Mouse (Mus musculus): ENCODE measurements around the gene Usp25. TPM values are rescaled to one million over a fixed set of nuclear protein-coding genes. Genes with fewer than 3 reads are reported as not detected.
A peak's percentile ranks its signal among the peaks of the same experiment; 100 is the strongest.

Gene Usp25
- total RNA-seq (2012; rRNA removed), result 7.2 and 8.6 TPM in 2 replicates

GRCm38 (mm10) chr16:77013427-77014320 is at the start of gene Usp25:
TSS of gene Usp25 (plus strand) at chr16:77013706.
- TF ChIP-seq HCFC1 (IDR thresholded peaks at IDR 0.05; ENCODE audit: borderline replicate concordance, insufficient read depth, low read length) (no peak), ZC3H11A (IDR thresholded peaks at IDR 0.05; ENCODE audit: borderline replicate concordance, low read depth, low read length) (no peak)
- Histone ChIP-seq H3K4me3 (ENCODE audit: insufficient read depth in 1 of 2, low read depth in 1 of 2, low read length in 2 of 2, poor library complexity in 1 of 2, severe bottlenecking in 1 of 2) (peak within 1 kb of the TSS; percentile 78 to 88), H3K27ac (ENCODE audit: insufficient read depth, low read depth, low read length, poor library complexity, severe bottlenecking) (no peak within 1 kb of the TSS), H3K4me1 (ENCODE audit: control insufficient read depth in 2 of 2, insufficient read depth in 2 of 2, low read length in 2 of 2, poor library complexity in 1 of 2) (no peaks in the 10 kb centered on the region), H3K9me3 (ENCODE audit: control insufficient read depth, insufficient read depth, low read depth, low read length) (no peaks in the 10 kb centered on the region), H3K9ac (ENCODE audit: insufficient read depth, low read depth, low read length, poor library complexity, severe bottlenecking) (peak within 1 kb of the TSS; percentile 76), H3K36me3 (ENCODE audit: control insufficient read depth, insufficient read depth, low read length, poor library complexity, severe bottlenecking) (no peaks in the 10 kb centered on the region)
- DNase-seq (ENCODE audit: low read depth, low spot score), result peak; percentile 73
- in situ Hi-C loops (cut with MboI; ENCODE audit: low sequenced_read_pairs in 2 of 2, unreplicated experiment in 2 of 2), result no loop called here

GRCm38 (mm10) chr16:76967593-76968275 is 45.8 kb upstream of the Usp25 start:
- H3K9me3 ChIP-seq (ENCODE audit: control insufficient read depth, insufficient read depth, low read depth, low read length), result no peaks in the 10 kb centered on the region
- H3K36me3 ChIP-seq (ENCODE audit: control insufficient read depth, insufficient read depth, low read length, poor library complexity, severe bottlenecking), result no peaks in the 10 kb centered on the region
- no peak overlapping the region for H3K9ac ChIP-seq (ENCODE audit: insufficient read depth, low read depth, low read length, poor library complexity, severe bottlenecking)
- in situ Hi-C loops (cut with MboI; ENCODE audit: low sequenced_read_pairs in 2 of 2, unreplicated experiment in 2 of 2), result no loop called here
- DNase-seq (ENCODE audit: low read depth, low spot score), result no peak
- H3K4me1 ChIP-seq (ENCODE audit: control insufficient read depth in 2 of 2, insufficient read depth in 2 of 2, low read length in 2 of 2, poor library complexity in 1 of 2), result no peaks in the 10 kb centered on the region
- no peak overlapping the region for H3K27ac ChIP-seq (ENCODE audit: insufficient read depth, low read depth, low read length, poor library complexity, severe bottlenecking)
- no peak for TF ChIP-seq ZC3H11A (IDR thresholded peaks at IDR 0.05; ENCODE audit: borderline replicate concordance, low read depth, low read length)
- TF ChIP-seq CHD2 (IDR thresholded peaks at IDR 0.05; ENCODE audit: low read depth, low read length), result no peak
- TF ChIP-seq MAFK (IDR thresholded peaks at IDR 0.05; ENCODE audit: insufficient read depth, low read depth, low read length), result no peak
- TF ChIP-seq HCFC1 (IDR thresholded peaks at IDR 0.05; ENCODE audit: borderline replicate concordance, insufficient read depth, low read length), result no peak
- no peak for TF ChIP-seq ZNF384 (IDR thresholded peaks at IDR 0.05; ENCODE audit: low read depth, low read length)
- H3K4me3 ChIP-seq (ENCODE audit: insufficient read depth in 1 of 2, low read depth in 1 of 2, low read length in 2 of 2, poor library complexity in 1 of 2, severe bottlenecking in 1 of 2), result no peak overlapping the region

GRCm38 (mm10) chr16:76971211-76971610 is 42.3 kb upstream of the Usp25 start:
- Histone ChIP-seq H3K4me3 (ENCODE audit: insufficient read depth in 1 of 2, low read depth in 1 of 2, low read length in 2 of 2, poor library complexity in 1 of 2, severe bottlenecking in 1 of 2) (no peak overlapping the region), H3K9ac (ENCODE audit: insufficient read depth, low read depth, low read length, poor library complexity, severe bottlenecking) (no peak overlapping the region), H3K9me3 (ENCODE audit: control insufficient read depth, insufficient read depth, low read depth, low read length) (no peaks in the 10 kb centered on the region), H3K27ac (ENCODE audit: insufficient read depth, low read depth, low read length, poor library complexity, severe bottlenecking) (no peak overlapping the region), H3K36me3 (ENCODE audit: control insufficient read depth, insufficient read depth, low read length, poor library complexity, severe bottlenecking) (no peaks in the 10 kb centered on the region), H3K4me1 (ENCODE audit: control insufficient read depth in 2 of 2, insufficient read depth in 2 of 2, low read length in 2 of 2, poor library complexity in 1 of 2) (no peaks in the 10 kb centered on the region)
- no peak for TF ChIP-seq ZC3H11A (IDR thresholded peaks at IDR 0.05; ENCODE audit: borderline replicate concordance, low read depth, low read length)
- no peak for TF ChIP-seq ZNF384 (IDR thresholded peaks at IDR 0.05; ENCODE audit: low read depth, low read length)
- no peak for TF ChIP-seq CHD2 (IDR thresholded peaks at IDR 0.05; ENCODE audit: low read depth, low read length)
- TF ChIP-seq MAFK (IDR thresholded peaks at IDR 0.05; ENCODE audit: insufficient read depth, low read depth, low read length), result no peak
- TF ChIP-seq HCFC1 (IDR thresholded peaks at IDR 0.05; ENCODE audit: borderline replicate concordance, insufficient read depth, low read length), result no peak
- in situ Hi-C loops (cut with MboI; ENCODE audit: low sequenced_read_pairs in 2 of 2, unreplicated experiment in 2 of 2), result no loop called here
- DNase-seq (ENCODE audit: low read depth, low spot score), result no peak

- Histone ChIP-seq H3K4me1 (ENCODE audit: control insufficient read depth in 2 of 2, insufficient read depth in 2 of 2, low read length in 2 of 2, poor library complexity in 1 of 2) (no peaks in the 10 kb centered on the region), H3K36me3 (ENCODE audit: control insufficient read depth, insufficient read depth, low read length, poor library complexity, severe bottlenecking) (no peaks in the 10 kb centered on the region), H3K4me3 (ENCODE audit: insufficient read depth in 1 of 2, low read depth in 1 of 2, low read length in 2 of 2, poor library complexity in 1 of 2, severe bottlenecking in 1 of 2) (no peak overlapping the region), H3K9ac (ENCODE audit: insufficient read depth, low read depth, low read length, poor library complexity, severe bottlenecking) (no peak overlapping the region), H3K27ac (ENCODE audit: insufficient read depth, low read depth, low read length, poor library complexity, severe bottlenecking) (no peak overlapping the region), H3K9me3 (ENCODE audit: control insufficient read depth, insufficient read depth, low read depth, low read length) (no peaks in the 10 kb centered on the region)
- DNase-seq (ENCODE audit: low read depth, low spot score), result no peak
- TF ChIP-seq ZNF384 (IDR thresholded peaks at IDR 0.05; ENCODE audit: low read depth, low read length) (no peak), HCFC1 (IDR thresholded peaks at IDR 0.05; ENCODE audit: borderline replicate concordance, insufficient read depth, low read length) (no peak), ZC3H11A (IDR thresholded peaks at IDR 0.05; ENCODE audit: borderline replicate concordance, low read depth, low read length) (no peak), MAFK (IDR thresholded peaks at IDR 0.05; ENCODE audit: insufficient read depth, low read depth, low read length) (no peak), CHD2 (IDR thresholded peaks at IDR 0.05; ENCODE audit: low read depth, low read length) (no peak)
- in situ Hi-C loops (cut with MboI; ENCODE audit: low sequenced_read_pairs in 2 of 2, unreplicated experiment in 2 of 2), result no loop called here
Measured at GRCm38 (mm10) chr16:76976787-76977430, 36.6 kb upstream of the Usp25 start.
